ENCODE assay signal across 17 mouse cellular contexts in the genomic region with DNA sequence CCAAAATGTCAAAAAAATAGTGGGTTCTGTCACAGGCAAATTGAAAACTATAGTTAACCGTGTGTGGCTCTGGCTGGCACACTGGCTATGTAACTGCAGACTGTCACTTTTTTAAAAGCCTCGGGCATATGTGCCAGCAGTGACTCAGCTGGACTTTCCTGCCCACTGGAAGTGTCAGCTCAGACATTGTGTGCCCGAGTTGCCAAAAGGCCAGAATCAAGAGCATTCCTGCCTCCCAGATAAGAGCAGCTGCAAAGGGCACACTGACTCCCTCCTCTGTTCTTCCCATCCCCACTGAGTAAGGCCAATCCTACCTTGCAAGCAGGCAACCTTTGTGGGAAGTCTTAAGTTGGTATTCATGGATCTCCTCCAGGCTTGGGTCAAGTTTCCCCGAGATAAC. TPM values are rescaled to one million over a fixed set of nuclear protein-coding genes. Genes with fewer than 3 reads are reported as not detected.
DNase-seq lines count a peak whose midpoint lies in the region; ATAC-seq and TF ChIP-seq lines count a peak whose summit lies in the region.
"Had no signal": no experiment of that assay in that cellular context is flagged by ENCODE, and none has a peak within 500 bp of the region (broad histone marks: within the 10 kb centered on the region; RNA-seq: fewer than 3 reads in every experiment).

No protein-coding gene starts in this region.

- 53% methylated on average over 4 of the region's 4 CpGs for WGBS in lung, postnatal 0 days

- no peak overlapping the region for H3K9ac ChIP-seq in lung, postnatal 0 days (replicated peaks; ENCODE audit: low read depth)
- H3K9ac ChIP-seq: forebrain, embryonic 13.5 days; liver, embryonic 12.5 days; lung, embryonic 15.5 days had no signal

- H3K4me1 ChIP-seq in lung, postnatal 0 days (ENCODE audit: insufficient read depth, low read depth, low read length), result no peaks in the 10 kb centered on the region
- H3K4me1 ChIP-seq: forebrain, embryonic 13.5 days; liver, embryonic 12.5 days; lung, embryonic 15.5 days had no signal

- no peak for TF ChIP-seq CTCF in lung, postnatal 0 days (IDR thresholded peaks at IDR 0.05)

- 0 out of 2 replicates have a peak, but pooled peaks have one; percentile 32 for ATAC-seq in lung, postnatal 0 days
- ATAC-seq in erythroid progenitor cell, adult 5-6 weeks (replicated peaks; ENCODE audit: low FRiP score, poor library complexity, severe bottlenecking), result no peak
- ATAC-seq: forebrain, embryonic 13.5 days; liver, embryonic 12.5 days had no signal

- no peak overlapping the region for H3K4me3 ChIP-seq in lung, postnatal 0 days (ENCODE audit: low read depth, low read length)
- H3K4me3 ChIP-seq: forebrain, embryonic 13.5 days; liver, embryonic 12.5 days; lung, embryonic 15.5 days had no signal

- H3K27ac ChIP-seq in lung, postnatal 0 days (ENCODE audit: low read length), result no peak overlapping the region
- H3K27ac ChIP-seq: forebrain, embryonic 13.5 days; kidney, postnatal 0 days; liver, embryonic 12.5 days; lung, embryonic 15.5 days had no signal

- H3K27me3 ChIP-seq in lung, postnatal 0 days (replicated peaks; ENCODE audit: insufficient read depth, low read length), result no peaks in the 10 kb centered on the region
- H3K27me3 ChIP-seq: CH12.LX; forebrain, embryonic 13.5 days; liver, embryonic 12.5 days; lung, embryonic 15.5 days had no signal

- H3K4me2 ChIP-seq in lung, postnatal 0 days (replicated peaks; ENCODE audit: low read depth, low read length), result no peak overlapping the region
- H3K4me2 ChIP-seq: forebrain, embryonic 13.5 days; liver, embryonic 12.5 days; lung, embryonic 15.5 days had no signal

- TF ChIP-seq EP300 in lung, postnatal 0 days (IDR thresholded peaks at IDR 0.05), result no peak

- peak; percentile 91 for DNase-seq in heart, adult 11 months
- DNase-seq in heart, postnatal 25 days (ENCODE audit: low spot score), result no peak
- no peak for DNase-seq in lung, postnatal 0 days (ENCODE audit: low spot score)
- DNase-seq in lung, postnatal 14 days, result no peak
- peak; percentile 38 for DNase-seq in adrenal gland, adult 8-10 months
- peak; percentile 27 for DNase-seq in lung, postnatal 25 days (ENCODE audit: low spot score)
- no peak for DNase-seq in thymus, postnatal 14 days
- DNase-seq: cerebellum, adult 8-10 months; kidney, adult 11 months; right cerebral cortex, adult 18-20 months had no signal

- H3K9me3 ChIP-seq in lung, postnatal 0 days (ENCODE audit: low read length), result no peaks in the 10 kb centered on the region
- H3K9me3 ChIP-seq: forebrain, embryonic 13.5 days; liver, embryonic 12.5 days; lung, embryonic 15.5 days had no signal

- H3K36me3 ChIP-seq in lung, postnatal 0 days (ENCODE audit: insufficient read depth, low read length), result no peaks in the 10 kb centered on the region
- H3K36me3 ChIP-seq: liver, embryonic 12.5 days; lung, embryonic 15.5 days had no signal

- intact Hi-C loops in heart, postnatal 25 days (cut with DNase I), result no loop called here

RNA-seq across cellular contexts. Expression of a gene that starts 42.5 kb away (rescaled TPM):
- total RNA-seq in heart, postnatal 25 days (2021), result 10 to 100 TPM; 23.7 to 27.7 TPM
- polyA plus RNA-seq in lung, postnatal 0 days (2015; fragmentation: Nextera tagmentation; extraction: Ambion mirVana), result 14.0 and 17.8 TPM in 2 replicates
- 100 to 1,000 TPM; 156 to 259 (median 216) TPM for total RNA-seq in adrenal gland, adult 8-10 months (2022)
- total RNA-seq in erythroid progenitor cell, adult 5-6 weeks (2015; ENCODE audit: low replicate concordance), result 0.72 and 8.0 TPM in 2 replicates
- 0.76 and 1.3 TPM in 2 replicates for total RNA-seq in erythroid progenitor cell, adult 5-6 weeks (2017; ENCODE audit: low replicate concordance)
- total RNA-seq: CH12.LX, MEL had no signal

Comparison
In these comparisons a context has a peak if more than half of its experiments do, and no peak if none do; other contexts are left out.
1. DNase-seq: peak in heart, adult 11 months (single experiment), adrenal gland, adult 8-10 months (single experiment) and lung, postnatal 25 days (single experiment); none in heart, postnatal 25 days (single experiment), lung, postnatal 0 days (single experiment), lung, postnatal 14 days (single experiment) and thymus, postnatal 14 days (single experiment).
2. RNA of a gene that starts 42.5 kb away (total RNA-seq): 156 to 259 TPM in adrenal gland, adult 8-10 months; 23.7 to 27.7 TPM in heart, postnatal 25 days and 0.72 to 8.0 TPM in erythroid progenitor cell, adult 5-6 weeks; every median in the first group is over 4 times any median in the second.